Mouse (Mus musculus) liver, embryonic 14.5 days (tissue): ENCODE results near the gene Peak1.

Source experiments
- CTCF ChIP-seq: IDR thresholded peaks from 2 replicates; pipeline ENCODE4 v1.5.1; 2016; ENCODE audit warnings: antibody characterized with exemption, low read depth, control low read depth
- EP300 ChIP-seq: IDR thresholded peaks from 2 replicates; pipeline ENCODE4 v1.6.1; 2016; ENCODE audit warnings: antibody characterized with exemption, low read depth

GRCm38 (mm10) chr9:56235281-56235680 lies 182.6 kb downstream of the Peak1 start:
- TF ChIP-seq CTCF (no peak), EP300 (no peak)
